Mouse (Mus musculus) gonadal fat pad, adult 2 months (tissue): ENCODE data around the gene Adssl1. TPM values are rescaled to one million over a fixed set of nuclear protein-coding genes. Genes with fewer than 3 reads are reported as not detected.

Source experiments
- DNase-seq: peaks from one replicate; pipeline ENCODE4 v3.0.0-alpha.2; 2012; ENCODE audit warnings: low read depth
- polyA plus RNA-seq: library from polyadenylated mRNA; depleted of rRNA; stranded (reverse); fragments of >200 nt; gene quantifications from 2 replicates; pipeline ENCODE4 v1.2.3, GENCODE M21; 2012; rRNA removed

Gene Adssl1
- polyA plus RNA-seq: 3.8 and 4.6 TPM in 2 replicates

- no peak for DNase-seq
These were observed at the start of gene Adssl1 for GRCm38 (mm10) chr12:112619686-112620353. Gene Adssl1, plus strand, starts transcription at chr12:112620045.

DNA sequence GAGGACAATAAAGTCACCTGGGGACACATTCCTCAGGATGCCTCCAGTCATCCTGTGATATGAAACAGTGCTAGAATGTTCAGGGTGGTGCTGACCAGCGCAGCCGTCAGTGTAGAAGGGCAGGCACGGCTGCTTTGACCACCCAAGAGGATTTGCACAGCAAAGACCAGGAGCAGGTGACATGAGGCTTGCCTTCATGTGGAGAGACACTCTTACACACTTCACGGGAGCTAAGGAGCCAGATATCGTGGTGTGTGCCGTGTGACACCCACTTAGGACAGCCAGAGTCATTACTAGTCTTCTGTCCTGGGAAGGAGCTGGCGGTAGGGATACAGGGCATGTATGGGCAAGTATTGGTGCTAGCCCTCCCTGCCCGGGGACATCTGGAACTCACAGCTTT is 49.7 kb upstream of the Adssl1 start:
- no peak for DNase-seq

- DNase-seq: no peak
These were observed 48.8 kb upstream of the Adssl1 start for GRCm38 (mm10) chr12:112571064-112571463.

DNA sequence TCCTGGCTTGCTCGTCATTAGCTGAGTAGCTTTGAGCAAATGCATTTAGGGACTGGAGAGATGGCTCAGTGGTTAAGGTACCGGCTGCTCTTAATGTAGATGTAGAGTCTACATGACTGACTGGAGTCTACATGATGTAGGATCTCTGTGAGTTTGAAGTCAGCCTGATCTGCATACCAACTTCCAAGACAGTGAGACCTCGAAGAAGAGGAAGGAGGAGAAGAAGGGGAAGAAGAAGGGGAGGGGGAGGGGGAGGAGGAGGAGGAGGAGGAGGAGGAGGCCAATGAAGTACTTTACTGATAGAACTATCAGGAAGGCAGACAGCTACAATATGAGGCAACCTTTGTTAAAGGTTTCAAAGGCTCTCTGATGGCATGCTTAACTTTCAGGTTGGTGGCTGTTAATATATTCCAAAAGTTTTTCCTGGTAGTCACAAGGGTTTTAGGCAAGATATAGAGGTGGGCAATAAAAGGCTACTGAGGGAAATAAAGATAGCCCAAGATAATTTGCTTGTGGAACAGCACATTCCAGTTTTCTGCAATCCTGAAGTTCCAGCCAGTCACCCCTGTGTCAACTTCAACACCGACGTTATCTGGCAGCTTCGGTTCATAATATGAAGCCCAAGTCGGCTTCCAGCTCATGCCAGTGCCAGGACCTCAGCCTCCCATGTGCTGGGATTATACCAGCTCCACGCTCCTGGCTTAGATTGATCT is 44.4 kb upstream of the Adssl1 start:
- DNase-seq: no peak

DNA sequence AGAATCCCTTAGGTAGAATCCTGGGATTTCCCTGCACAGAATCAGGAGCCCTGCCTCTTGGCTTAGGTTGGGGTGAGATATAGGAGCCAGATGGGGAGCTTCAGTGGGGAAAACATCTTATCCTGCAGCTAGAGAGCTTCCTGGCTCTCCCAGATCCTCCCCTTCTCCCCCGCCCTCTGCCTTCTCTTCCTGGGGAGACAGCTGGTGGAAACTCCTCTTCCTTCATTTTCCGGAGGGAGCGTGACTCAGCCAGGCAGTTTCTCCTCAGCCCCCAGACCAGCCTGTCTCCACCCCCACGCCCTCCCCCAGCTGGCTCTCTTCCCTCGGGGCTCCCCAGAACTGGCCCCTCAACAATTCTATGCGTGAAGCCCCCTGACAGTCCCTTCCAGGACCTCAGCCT is 43.5 kb upstream of the Adssl1 start:
- no peak for DNase-seq

DNA sequence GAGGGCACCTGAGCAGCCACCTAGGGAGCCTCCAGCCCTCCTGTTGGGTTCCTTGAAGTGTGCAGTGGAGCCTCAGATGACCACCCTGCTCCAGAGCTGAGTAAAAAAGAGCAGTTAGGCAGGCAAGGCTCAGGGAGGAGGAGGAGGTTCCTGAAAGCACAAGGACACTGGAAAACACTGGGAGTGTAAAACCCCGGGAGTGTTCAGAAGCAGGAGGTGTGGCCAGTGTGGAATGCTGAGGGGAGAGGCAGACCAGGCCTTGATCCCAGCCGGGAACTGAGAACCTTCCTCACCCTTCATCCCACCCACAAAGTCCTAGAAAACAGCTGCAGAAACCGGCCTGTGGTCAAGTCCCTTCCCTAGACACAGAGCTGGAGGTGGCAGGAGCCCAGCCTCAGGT is 43.1 kb upstream of the Adssl1 start:
- no peak for DNase-seq

GRCm38 (mm10) chr12:112578296-112579090 is 41.4 kb upstream of the Adssl1 start:
- no peak for DNase-seq

- no peak for DNase-seq
These were observed 40.4 kb upstream of the Adssl1 start for GRCm38 (mm10) chr12:112579430-112579829.

DNA sequence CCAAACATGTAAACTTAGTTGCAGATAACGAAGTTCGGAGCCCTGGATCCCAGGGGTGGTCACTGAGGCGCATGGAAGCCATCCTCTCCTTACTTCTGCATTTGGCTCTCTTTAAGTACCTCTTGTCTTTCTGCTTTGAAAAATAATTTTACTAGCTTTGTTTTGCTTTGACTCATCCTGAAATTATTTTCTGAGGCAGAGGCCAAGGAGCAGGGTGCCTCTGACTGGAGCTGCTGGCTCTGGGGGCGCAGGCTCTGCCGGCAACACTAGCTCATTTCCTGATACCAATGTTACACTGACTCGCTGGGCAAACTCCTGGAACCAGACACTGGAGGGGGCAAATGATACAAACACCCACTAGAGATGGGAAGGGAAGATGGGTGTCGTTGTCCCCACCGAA is 39.9 kb upstream of the Adssl1 start:
- DNase-seq: no peak

DNA sequence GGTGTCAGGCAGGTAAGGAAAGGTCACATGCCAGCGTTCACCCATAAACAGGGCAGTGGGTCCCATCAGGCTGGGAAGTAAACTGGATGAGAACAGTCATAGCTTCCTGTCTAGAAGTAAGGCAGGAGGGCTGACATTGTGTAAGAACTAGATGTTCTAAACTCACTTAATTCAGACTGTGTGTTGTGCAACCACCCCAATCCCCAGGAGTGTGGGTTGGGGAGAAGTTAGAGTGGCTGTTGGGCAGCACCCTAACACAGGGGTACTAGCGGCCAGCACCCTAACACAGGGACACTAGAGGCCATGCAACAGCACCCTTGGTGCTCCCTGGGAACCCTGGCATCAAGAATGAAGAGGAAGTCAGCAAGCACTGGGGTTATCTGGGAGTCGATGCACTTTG is 38.7 kb upstream of the Adssl1 start:
- DNase-seq: no peak

GRCm38 (mm10) chr12:112584954-112585353 is 34.9 kb upstream of the Adssl1 start:
- no peak for DNase-seq

DNA sequence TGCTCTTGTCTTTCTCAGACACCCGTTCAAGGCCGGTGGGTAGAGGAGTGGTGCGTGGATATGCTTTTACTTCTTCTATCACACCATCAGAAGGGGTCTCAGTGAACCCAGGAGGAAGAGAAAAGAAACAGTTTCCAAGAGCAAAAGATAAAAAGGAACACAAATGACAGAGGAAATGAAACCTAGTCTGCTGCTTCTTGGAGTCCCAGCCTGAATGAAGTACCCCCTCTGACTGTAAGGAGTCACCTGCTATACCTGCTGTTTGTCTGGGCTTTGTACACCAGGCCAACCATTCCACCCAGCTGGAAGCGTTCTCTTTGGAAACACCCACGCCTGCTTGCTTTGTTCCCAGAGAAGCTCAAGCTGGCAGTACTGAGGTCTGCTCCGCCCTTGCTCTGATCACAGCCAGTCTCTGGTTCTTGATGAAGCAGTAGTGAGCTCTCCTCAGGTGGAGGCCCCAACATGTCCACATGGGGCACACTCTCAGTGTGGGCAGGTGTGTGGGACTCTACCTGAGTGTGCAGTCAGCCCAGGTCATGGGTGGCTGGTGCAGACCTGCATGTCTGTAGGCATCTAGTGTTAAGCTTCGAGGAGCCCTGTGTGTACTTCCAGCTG is 33.8 kb upstream of the Adssl1 start:
- peak; percentile 92 for DNase-seq

GRCm38 (mm10) chr12:112587125-112588124 is 32.4 kb upstream of the Adssl1 start:
- no peak for DNase-seq

DNA sequence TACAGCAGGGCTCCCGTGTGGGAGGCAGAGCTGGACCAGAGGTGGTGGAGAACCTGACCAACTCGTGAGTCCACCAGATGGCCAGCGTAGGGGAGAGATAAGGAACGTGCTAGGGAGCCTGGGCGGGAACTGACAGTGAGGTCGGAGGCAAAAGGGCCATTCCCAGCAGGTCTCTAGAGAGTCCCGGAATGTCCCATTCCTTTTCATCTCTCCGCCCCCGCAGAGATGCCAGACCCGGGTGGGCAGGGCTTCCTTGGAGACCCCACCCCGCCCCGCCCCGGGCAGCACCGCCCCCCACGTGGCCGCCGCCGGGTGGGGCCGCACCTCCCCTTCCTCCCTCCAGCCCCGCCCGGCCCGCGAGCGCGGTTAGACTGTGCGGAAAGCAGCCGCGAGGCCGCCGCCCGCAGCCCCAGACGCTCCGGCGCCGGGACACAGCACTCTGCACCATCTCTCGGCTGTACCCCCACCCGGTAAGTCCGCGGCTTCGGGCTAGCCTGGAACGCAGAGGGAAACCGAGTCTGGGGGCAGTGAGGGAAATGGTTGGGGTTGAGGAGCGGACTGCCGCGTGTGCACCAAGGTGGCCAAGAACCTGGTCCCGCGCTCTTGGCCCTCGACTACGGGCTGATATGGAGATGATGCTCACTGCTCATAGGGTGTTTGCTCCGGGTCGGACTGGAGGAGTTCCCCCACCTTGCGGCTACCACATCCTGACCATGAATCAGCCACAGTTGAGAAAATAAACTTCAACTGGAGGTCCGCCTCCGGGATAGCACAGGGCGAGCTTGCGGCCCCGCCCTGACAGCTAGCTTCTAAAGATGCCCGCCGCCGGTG is 31.2 kb upstream of the Adssl1 start, which contains the start of gene Inf2:
Inf2 (plus strand) TSS at position 359 of the 831 bp plus-strand sequence.
- no peak for DNase-seq

GRCm38 (mm10) chr12:112589491-112590191 is 30.2 kb upstream of the Adssl1 start:
- DNase-seq: no peak

DNA sequence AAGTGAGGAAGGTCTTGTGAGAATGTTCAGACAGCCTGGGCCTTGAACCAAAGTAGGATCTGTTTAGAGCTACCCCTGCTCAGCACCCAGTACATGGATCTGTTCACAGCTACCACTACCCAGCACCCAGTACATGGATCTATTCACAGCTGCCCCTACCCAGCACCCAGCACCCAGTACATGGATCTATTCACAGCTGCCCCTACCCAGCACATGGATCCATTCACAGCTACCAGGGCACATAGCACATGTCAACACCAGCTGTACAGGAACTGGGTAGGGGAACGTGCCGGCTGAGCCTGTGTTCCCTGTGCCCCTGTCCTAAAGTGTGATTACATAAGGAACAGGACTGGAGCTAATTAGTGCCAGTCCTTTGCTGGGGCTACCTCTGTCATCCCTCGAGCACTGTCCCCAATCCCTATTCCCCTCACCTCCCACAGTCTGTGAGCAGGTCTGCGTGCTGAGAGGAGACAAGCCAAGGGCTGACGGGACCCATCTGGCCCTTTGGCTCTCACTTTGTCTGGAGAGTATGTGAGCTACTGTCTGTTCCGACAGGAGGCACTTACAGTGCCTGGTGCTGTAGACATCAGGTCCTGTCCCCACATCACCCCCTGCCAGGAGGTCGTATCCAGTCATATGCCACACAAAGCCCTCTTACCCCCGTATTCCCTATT is 29.1 kb upstream of the Adssl1 start:
- DNase-seq: no peak

DNA sequence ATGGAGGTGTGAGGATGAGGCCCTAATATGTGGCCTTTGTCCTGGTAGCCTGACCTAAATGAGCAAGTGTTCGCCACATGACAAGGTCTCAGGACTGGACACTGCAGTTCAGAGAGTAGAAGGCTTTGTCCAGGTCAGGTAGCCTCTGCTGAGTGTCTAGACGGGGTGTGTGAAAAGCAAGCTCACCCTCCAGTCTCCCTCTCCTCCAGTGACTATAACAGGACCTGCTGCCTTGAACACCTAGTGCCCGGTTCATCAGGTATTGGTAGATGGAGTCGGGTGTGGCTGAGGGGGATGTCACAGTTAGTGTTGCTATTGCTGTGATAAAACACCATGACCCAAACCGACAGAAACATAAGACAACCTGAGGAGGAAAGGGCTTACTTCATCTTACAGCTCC is 28.6 kb upstream of the Adssl1 start:
- DNase-seq: no peak

DNA sequence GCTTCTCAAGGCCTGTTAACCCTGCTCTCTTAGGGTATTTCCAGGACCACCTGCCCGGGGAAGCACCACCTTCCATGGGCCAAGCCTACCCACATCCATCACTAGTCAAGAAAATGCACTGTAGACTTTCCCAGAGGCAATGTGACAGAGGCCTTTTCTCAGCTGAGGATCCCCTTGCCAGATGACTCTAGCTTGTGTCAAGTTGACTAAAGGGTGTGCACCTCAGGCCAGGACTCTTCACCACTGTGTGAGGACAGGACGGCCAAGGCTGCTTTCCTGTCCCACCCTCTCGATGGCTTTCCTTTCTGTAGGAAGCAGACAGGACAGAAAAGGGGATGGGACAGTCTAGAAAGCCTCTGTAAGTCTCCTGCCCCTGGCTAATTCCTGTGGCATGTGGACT is 28.1 kb upstream of the Adssl1 start:
- no peak for DNase-seq
